Comparison of ENCODE assay signal across 9 mouse cellular contexts in the genomic region with DNA sequence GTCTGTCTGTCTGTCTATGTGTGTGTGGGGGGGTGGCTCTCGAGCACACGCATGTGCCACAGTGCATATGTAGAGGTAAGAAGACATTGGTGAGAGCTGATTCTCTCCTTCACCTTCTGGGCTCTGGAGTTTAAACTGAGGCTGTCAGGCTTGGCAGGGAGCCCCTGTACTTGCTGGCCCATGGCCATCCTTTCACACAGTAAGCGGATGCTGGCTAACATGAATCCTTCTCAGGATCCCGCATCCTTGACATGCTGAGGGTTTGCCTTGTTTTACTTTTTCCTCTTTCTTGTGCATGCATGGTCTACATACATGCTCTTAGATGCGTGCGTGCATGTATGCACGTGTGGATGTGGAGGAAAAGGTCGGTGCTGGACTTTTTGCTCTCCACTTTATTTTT. TPM values are rescaled to one million over a fixed set of nuclear protein-coding genes. Genes with fewer than 3 reads are reported as not detected.
DNase-seq lines count a peak whose midpoint lies in the region; ATAC-seq and TF ChIP-seq lines count a peak whose summit lies in the region.
"Had no signal": no experiment of that assay in that cellular context is flagged by ENCODE, and none has a peak within 500 bp of the region (broad histone marks: within the 10 kb centered on the region; RNA-seq: fewer than 3 reads in every experiment).

No protein-coding gene starts in this region.

- no peak overlapping the region for H3K4me2 ChIP-seq in forebrain, embryonic 13.5 days
- H3K4me2 ChIP-seq in forebrain, embryonic 12.5 days, result no peak overlapping the region
- H3K4me2 ChIP-seq in liver, embryonic 12.5 days, result peak overlapping the region; percentile 31
- H3K4me2 ChIP-seq in liver, postnatal 0 days (ENCODE audit: low read depth, low read length), result no peak overlapping the region
- H3K4me2 ChIP-seq: lung, embryonic 15.5 days had no signal

- H3K27me3 ChIP-seq in forebrain, embryonic 13.5 days, result no peaks in the 10 kb centered on the region
- H3K27me3 ChIP-seq in forebrain, embryonic 12.5 days, result no peaks in the 10 kb centered on the region
- no peaks in the 10 kb centered on the region for H3K27me3 ChIP-seq in liver, embryonic 12.5 days (replicated peaks)
- H3K27me3 ChIP-seq in liver, postnatal 0 days (ENCODE audit: insufficient read depth, low read length), result no peaks in the 10 kb centered on the region
- H3K27me3 ChIP-seq: lung, embryonic 15.5 days had no signal

- no peak overlapping the region for H3K4me3 ChIP-seq in forebrain, embryonic 13.5 days
- no peak overlapping the region for H3K4me3 ChIP-seq in forebrain, embryonic 12.5 days (replicated peaks)
- H3K4me3 ChIP-seq in liver, embryonic 12.5 days, result no peak overlapping the region
- no peak overlapping the region for H3K4me3 ChIP-seq in liver, postnatal 0 days (ENCODE audit: low read depth, low read length)
- H3K4me3 ChIP-seq: lung, embryonic 15.5 days had no signal

- no peak for TF ChIP-seq EP300 in liver, postnatal 0 days (IDR thresholded peaks at IDR 0.05; ENCODE audit: low read depth)

- TF ChIP-seq CTCF in liver, postnatal 0 days (IDR thresholded peaks at IDR 0.05; ENCODE audit: low read depth), result no peak

- no peak overlapping the region for H3K27ac ChIP-seq in forebrain, embryonic 13.5 days
- no peak overlapping the region for H3K27ac ChIP-seq in forebrain, embryonic 12.5 days
- peak overlapping the region; percentile 41 for H3K27ac ChIP-seq in liver, embryonic 12.5 days
- no peak overlapping the region for H3K27ac ChIP-seq in liver, postnatal 0 days (ENCODE audit: low read depth)
- H3K27ac ChIP-seq: lung, embryonic 15.5 days had no signal

- WGBS in forebrain, embryonic 13.5 days, result 87% methylated on average over 8 of the region's 8 CpGs
- 92% methylated on average over 8 of the region's 8 CpGs for WGBS in forebrain, embryonic 12.5 days
- 81% methylated on average over 8 of the region's 8 CpGs for WGBS in liver, embryonic 12.5 days (ENCODE audit: insufficient replicate concordance)
- WGBS in liver, postnatal 0 days (ENCODE audit: insufficient replicate concordance), result 80% methylated on average over 8 of the region's 8 CpGs

- intact Hi-C loops in left cerebral cortex, postnatal 10 days (cut with DNase I), result no loop called here

- no peak overlapping the region for H3K9ac ChIP-seq in forebrain, embryonic 13.5 days
- no peak overlapping the region for H3K9ac ChIP-seq in forebrain, embryonic 12.5 days
- no peak overlapping the region for H3K9ac ChIP-seq in liver, embryonic 12.5 days
- H3K9ac ChIP-seq in liver, postnatal 0 days (replicated peaks), result no peak overlapping the region
- H3K9ac ChIP-seq: lung, embryonic 15.5 days had no signal

- no peak for DNase-seq in liver, postnatal 0 days
- DNase-seq in cerebellum, postnatal 14 days, result peak; percentile 89
- DNase-seq in left cerebral cortex, postnatal 10 days (ENCODE audit: extremely low spot score in 1 of 2, low spot score in 2 of 2), result peak; percentile 64 to 68
- DNase-seq in embryo, embryonic 9.5 days (ENCODE audit: extremely low spot score), result no peak
- no peak for DNase-seq in T-cell, adult 2 months (ENCODE audit: low spot score)

- H3K36me3 ChIP-seq in forebrain, embryonic 13.5 days (ENCODE audit: poor library complexity, severe bottlenecking), result no peaks in the 10 kb centered on the region
- no peaks in the 10 kb centered on the region for H3K36me3 ChIP-seq in forebrain, embryonic 12.5 days (replicated peaks)
- H3K36me3 ChIP-seq in liver, embryonic 12.5 days, result no peaks in the 10 kb centered on the region
- no peaks in the 10 kb centered on the region for H3K36me3 ChIP-seq in liver, postnatal 0 days (replicated peaks; ENCODE audit: insufficient read depth, low read length)
- H3K36me3 ChIP-seq: lung, embryonic 15.5 days had no signal

- ATAC-seq in forebrain, embryonic 13.5 days, result peak; percentile 51; the same call in 1 of the 2 replicates
- no peak for ATAC-seq in forebrain, embryonic 12.5 days (ENCODE audit: low FRiP score)
- ATAC-seq in liver, embryonic 12.5 days, result no peak
- no peak for ATAC-seq in liver, postnatal 0 days

- peaks cover 10% of the 10 kb centered on the region; the same call in 1 of the 2 replicates for H3K4me1 ChIP-seq in forebrain, embryonic 13.5 days
- H3K4me1 ChIP-seq in forebrain, embryonic 12.5 days, result 0 out of 2 replicates have a peak, but pooled peaks cover 2% of the 10 kb centered on the region
- peaks cover 57% of the 10 kb centered on the region for H3K4me1 ChIP-seq in liver, embryonic 12.5 days
- no peaks in the 10 kb centered on the region for H3K4me1 ChIP-seq in liver, postnatal 0 days (ENCODE audit: insufficient read depth)
- H3K4me1 ChIP-seq: lung, embryonic 15.5 days had no signal

- H3K9me3 ChIP-seq in forebrain, embryonic 13.5 days (replicated peaks), result no peaks in the 10 kb centered on the region
- H3K9me3 ChIP-seq in forebrain, embryonic 12.5 days, result no peaks in the 10 kb centered on the region
- no peaks in the 10 kb centered on the region for H3K9me3 ChIP-seq in liver, embryonic 12.5 days (replicated peaks)
- no peaks in the 10 kb centered on the region for H3K9me3 ChIP-seq in liver, postnatal 0 days (ENCODE audit: low read length)
- H3K9me3 ChIP-seq: lung, embryonic 15.5 days had no signal

RNA-seq across cellular contexts. Expression of gene Treml1, which starts 3.2 kb away (rescaled TPM):
- polyA plus RNA-seq in forebrain, embryonic 13.5 days (2015; fragmentation: Nextera tagmentation; extraction: Ambion mirVana), result 0.49 and 1.4 TPM in 2 replicates
- 0.97 and 1.2 TPM in 2 replicates for polyA plus RNA-seq in forebrain, embryonic 12.5 days (2016; fragmentation: Nextera tagmentation; extraction: Ambion mirVana)
- 29.4 and 36.2 TPM in 2 replicates for polyA plus RNA-seq in liver, embryonic 12.5 days (2016; fragmentation: Nextera tagmentation; extraction: Ambion mirVana)
- polyA plus RNA-seq in liver, postnatal 0 days (2015; fragmentation: Nextera tagmentation; extraction: Ambion mirVana), result 17.3 and 18.8 TPM in 2 replicates
- total RNA-seq in left cerebral cortex, postnatal 10 days (2021), result under 1 TPM; 0.45 to 0.99 TPM

RNA-seq across cellular contexts. Expression of gene Trem2, which starts 16.8 kb away (rescaled TPM):
- polyA plus RNA-seq in forebrain, embryonic 13.5 days (2015; fragmentation: Nextera tagmentation; extraction: Ambion mirVana), result 2.1 and 2.3 TPM in 2 replicates
- 2.4 TPM in 2 replicates for polyA plus RNA-seq in forebrain, embryonic 12.5 days (2016; fragmentation: Nextera tagmentation; extraction: Ambion mirVana)
- 2.9 and 3.5 TPM in 2 replicates for polyA plus RNA-seq in liver, embryonic 12.5 days (2016; fragmentation: Nextera tagmentation; extraction: Ambion mirVana)
- 5.6 and 6.3 TPM in 2 replicates for polyA plus RNA-seq in liver, postnatal 0 days (2015; fragmentation: Nextera tagmentation; extraction: Ambion mirVana)
- 1 to 10 TPM; 6.4 to 6.9 TPM for total RNA-seq in left cerebral cortex, postnatal 10 days (2021)

RNA-seq across cellular contexts. Expression of gene Nfya, which starts 46.7 kb away (rescaled TPM):
- 14.8 and 17.8 TPM in 2 replicates for polyA plus RNA-seq in forebrain, embryonic 13.5 days (2015; fragmentation: Nextera tagmentation; extraction: Ambion mirVana)
- polyA plus RNA-seq in forebrain, embryonic 12.5 days (2016; fragmentation: Nextera tagmentation; extraction: Ambion mirVana), result 20.7 and 23.4 TPM in 2 replicates
- polyA plus RNA-seq in liver, embryonic 12.5 days (2016; fragmentation: Nextera tagmentation; extraction: Ambion mirVana), result 10.9 and 11.3 TPM in 2 replicates
- 3.2 and 3.7 TPM in 2 replicates for polyA plus RNA-seq in liver, postnatal 0 days (2015; fragmentation: Nextera tagmentation; extraction: Ambion mirVana)
- total RNA-seq in left cerebral cortex, postnatal 10 days (2021), result 10 to 100 TPM; 33.3 to 34.3 TPM

RNA-seq across cellular contexts. Expression of gene Oard1, which starts 46.8 kb away (rescaled TPM):
- polyA plus RNA-seq in forebrain, embryonic 13.5 days (2015; fragmentation: Nextera tagmentation; extraction: Ambion mirVana), result 74.4 and 85.8 TPM in 2 replicates
- polyA plus RNA-seq in forebrain, embryonic 12.5 days (2016; fragmentation: Nextera tagmentation; extraction: Ambion mirVana), result 82.8 and 87.4 TPM in 2 replicates
- 56.5 and 58.1 TPM in 2 replicates for polyA plus RNA-seq in liver, embryonic 12.5 days (2016; fragmentation: Nextera tagmentation; extraction: Ambion mirVana)
- 29.7 and 30.1 TPM in 2 replicates for polyA plus RNA-seq in liver, postnatal 0 days (2015; fragmentation: Nextera tagmentation; extraction: Ambion mirVana)
- 10 to 100 TPM; 10.7 to 10.9 TPM for total RNA-seq in left cerebral cortex, postnatal 10 days (2021)

RNA-seq across cellular contexts. Expression of gene B430306N03Rik, which starts 47.0 kb away (rescaled TPM):
- 0.04 TPM in 1 of 2 replicates, not detected in the other for polyA plus RNA-seq in forebrain, embryonic 13.5 days (2015; fragmentation: Nextera tagmentation; extraction: Ambion mirVana)
- polyA plus RNA-seq in forebrain, embryonic 12.5 days (2016; fragmentation: Nextera tagmentation; extraction: Ambion mirVana), result 0.13 TPM in 1 of 2 replicates, not detected in the other
- 1.4 and 2.0 TPM in 2 replicates for polyA plus RNA-seq in liver, embryonic 12.5 days (2016; fragmentation: Nextera tagmentation; extraction: Ambion mirVana)
- 4.7 and 5.1 TPM in 2 replicates for polyA plus RNA-seq in liver, postnatal 0 days (2015; fragmentation: Nextera tagmentation; extraction: Ambion mirVana)
- total RNA-seq in left cerebral cortex, postnatal 10 days (2021), result not detected

Comparison
In these comparisons a context has a peak if more than half of its experiments do, and no peak if none do; other contexts are left out.
1. DNase-seq: peak in cerebellum, postnatal 14 days (2 of 2) and left cerebral cortex, postnatal 10 days (2 of 2); none in liver, postnatal 0 days (single experiment), embryo, embryonic 9.5 days (single experiment) and T-cell, adult 2 months (single experiment).